Mouse (Mus musculus) bone marrow, adult 2 months (tissue): Measurements from ENCODE around the gene Dbndd1.

Experiments used
- CTCF ChIP-seq: fragments of 200-500 bp; IDR thresholded peaks from 2 replicates; pipeline ENCODE4 v1.5.1; 2011; ENCODE audit warnings: low read length, control low read depth; ENCODE audit not compliant: control insufficient read depth, insufficient read depth
- POLR2A ChIP-seq: fragments of 200-500 bp; IDR thresholded peaks from 2 replicates; pipeline ENCODE4 v1.6.1; 2011; ENCODE audit warnings: low read depth, mild to moderate bottlenecking, control low read depth, low read length, borderline replicate concordance; ENCODE audit not compliant: control insufficient read depth

DNA sequence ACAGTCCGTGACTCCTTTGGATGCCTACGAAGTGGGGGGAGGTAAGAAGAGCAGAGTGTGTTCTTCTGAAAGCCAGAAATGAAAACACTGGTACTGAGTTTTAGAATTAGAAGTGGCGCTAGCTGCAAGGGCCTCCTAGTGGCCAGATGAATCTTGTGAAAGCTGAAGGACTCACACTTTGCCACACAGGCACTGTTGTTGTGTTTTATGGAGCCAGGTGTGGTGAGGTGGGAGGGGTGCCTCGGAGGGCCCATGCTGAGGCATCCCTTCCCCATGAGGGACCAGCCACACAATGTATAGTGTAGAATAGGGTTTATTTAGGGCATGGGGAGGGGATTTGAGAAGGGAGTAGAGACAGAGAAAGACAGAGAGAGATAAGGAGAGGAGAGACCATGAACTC lies 17.6 kb downstream of the Dbndd1 start:
- TF ChIP-seq CTCF (no peak), POLR2A (no peak)
